Mouse (Mus musculus) limb, embryonic 15.5 days (tissue): Measurements from ENCODE around the gene Ogg1. TPM values are rescaled to one million over a fixed set of nuclear protein-coding genes. Genes with fewer than 3 reads are reported as not detected.

ENCODE experiments used
- ATAC-seq: fragments of 200-750 bp; cut with Nextera tagmentation; 2 replicates; pipeline ENCODE4 v1.8.0; 2017; ENCODE audit warnings: low read depth, moderate TSS enrichment; ENCODE audit not compliant: insufficient number of reproducible peaks, low FRiP score, low TSS enrichment
- H3K27ac ChIP-seq: fragments of 300-500 bp; sonication (generic); 2 replicates; pipeline ENCODE4 v1.5.1; 2015; ENCODE audit warnings: moderate library complexity, mild to moderate bottlenecking, inconsistent platforms
- H3K27me3 ChIP-seq: fragments of 300-500 bp; sonication (generic); 2 replicates; pipeline ENCODE4 v1.6.1; 2015; ENCODE audit warnings: inconsistent platforms
- H3K36me3 ChIP-seq: fragments of 300-500 bp; sonication (generic); 2 replicates; pipeline ENCODE4 v1.6.1; 2015; ENCODE audit warnings: inconsistent platforms
- H3K4me1 ChIP-seq: fragments of 300-500 bp; sonication (generic); 2 replicates; pipeline ENCODE4 v1.6.1; 2015; ENCODE audit warnings: inconsistent platforms
- H3K4me2 ChIP-seq: fragments of 300-500 bp; sonication (generic); 2 replicates; pipeline ENCODE4 v1.6.1; 2015; ENCODE audit warnings: mild to moderate bottlenecking, inconsistent platforms
- H3K4me3 ChIP-seq: fragments of 300-500 bp; sonication (generic); 2 replicates; pipeline ENCODE4 v1.5.1; 2015; ENCODE audit warnings: mild to moderate bottlenecking, inconsistent platforms
- H3K9ac ChIP-seq: fragments of 300-500 bp; sonication (generic); 2 replicates; pipeline ENCODE4 v1.6.1; 2015; ENCODE audit warnings: inconsistent platforms
- H3K9me3 ChIP-seq: fragments of 300-500 bp; sonication (generic); 2 replicates; pipeline ENCODE4 v1.6.1; 2016; ENCODE audit warnings: inconsistent platforms
- WGBS: fragments of 180-500 bp; shearing (Covaris S2); methylation state at CpG from one replicate; pipeline ENCODE4 v1.1.7; 2015; 5-methylcytosine and 5-hydroxymethylcytosine counted together
- polyA plus RNA-seq: library from polyadenylated mRNA; unstranded; fragments of >200 nt; fragmentation: Nextera tagmentation; extraction: Ambion mirVana; gene quantifications from 2 replicates; pipeline ENCODE4 v1.2.1, GENCODE M21; 2015

Gene Ogg1
- polyA plus RNA-seq, 1 experiment from 2014 or later = 10.6 TPM

- H3K4me3 ChIP-seq = peak within 1 kb of the TSS; percentile 100
- H3K4me2 ChIP-seq = peak within 1 kb of the TSS; percentile 77
- peak within 1 kb of the TSS; percentile 78 for H3K9ac ChIP-seq
- H3K36me3 ChIP-seq = peaks cover 56% of the 10 kb centered on the region
- peak; percentile 95 for ATAC-seq
- no peaks in the 10 kb centered on the region for H3K9me3 ChIP-seq
- under 1% methylated on average over 60 of the region's 61 CpGs for WGBS
- H3K4me1 ChIP-seq = peaks cover 14% of the 10 kb centered on the region
- no peaks in the 10 kb centered on the region for H3K27me3 ChIP-seq
- peak within 1 kb of the TSS; percentile 95 for H3K27ac ChIP-seq
Observed at GRCm38 (mm10) chr6:113377496-113378385, 51.0 kb downstream of the Ogg1 start, which contains the start of the genes Tada3 and Arpc4. Tada3 (minus strand) TSS chr6:113377883. Arpc4 (plus strand) TSS chr6:113378115.

GRCm38 (mm10) chr6:113379246-113379645 is 52.5 kb downstream of the Ogg1 start:
- 0 out of 2 replicates have a peak overlapping the region, but pooled peaks have one; percentile 78 for H3K9ac ChIP-seq
- H3K36me3 ChIP-seq = peaks cover 58% of the 10 kb centered on the region
- H3K4me3 ChIP-seq = peak overlapping the region; percentile 100
- no peaks in the 10 kb centered on the region for H3K9me3 ChIP-seq
- H3K27me3 ChIP-seq = no peaks in the 10 kb centered on the region
- peak overlapping the region; percentile 77 for H3K4me2 ChIP-seq
- peaks cover 14% of the 10 kb centered on the region for H3K4me1 ChIP-seq
- 81% methylated on average over 6 of the region's 6 CpGs for WGBS
- ATAC-seq = no peak
- no peak overlapping the region for H3K27ac ChIP-seq

- 90% methylated on average over 11 of the region's 11 CpGs for WGBS
- peaks cover 14% of the 10 kb centered on the region for H3K4me1 ChIP-seq
- ATAC-seq = no peak
Observed at GRCm38 (mm10) chr6:113380480-113380879, 53.7 kb downstream of the Ogg1 start.

GRCm38 (mm10) chr6:113384351-113384927 is 57.7 kb downstream of the Ogg1 start:
- peaks cover 3% of the 10 kb centered on the region; the same call in 1 of the 2 replicates for H3K4me1 ChIP-seq
- WGBS = 88% methylated on average over 8 of the region's 8 CpGs
- no peak overlapping the region for H3K27ac ChIP-seq
- H3K27me3 ChIP-seq = no peaks in the 10 kb centered on the region
- H3K9me3 ChIP-seq = no peaks in the 10 kb centered on the region
- no peak overlapping the region for H3K4me3 ChIP-seq
- peaks cover 89% of the 10 kb centered on the region for H3K36me3 ChIP-seq
- no peak for ATAC-seq
- no peak overlapping the region for H3K9ac ChIP-seq
- H3K4me2 ChIP-seq = no peak overlapping the region

More at GRCm38 (mm10) chr6:113380480-113380879, 53.7 kb downstream of the Ogg1 start:
- H3K9me3 ChIP-seq = no peaks in the 10 kb centered on the region
- peaks cover 59% of the 10 kb centered on the region for H3K36me3 ChIP-seq
- no peaks in the 10 kb centered on the region for H3K27me3 ChIP-seq
- no peak overlapping the region for H3K27ac ChIP-seq
- no peak overlapping the region for H3K9ac ChIP-seq
- no peak overlapping the region for H3K4me3 ChIP-seq
- no peak overlapping the region for H3K4me2 ChIP-seq

Other genes with a start within 250 kb of the Ogg1 start
- gene Setd5, start 249.6 kb upstream of the Ogg1 start, polyA plus RNA-seq = 77.3 and 79.8 TPM in 2 replicates
- 0.46 and 0.92 TPM in 2 replicates for gene Lhfpl4, start 131.6 kb upstream of the Ogg1 start, polyA plus RNA-seq
- 29.1 and 29.7 TPM in 2 replicates for gene Mtmr14, start 89.1 kb upstream of the Ogg1 start, polyA plus RNA-seq
- gene Cpne9, start 44.7 kb upstream of the Ogg1 start, polyA plus RNA-seq = 0.10 and 0.20 TPM in 2 replicates
- gene Brpf1, start 19.8 kb upstream of the Ogg1 start, polyA plus RNA-seq = 15.1 and 16.1 TPM in 2 replicates
- gene Camk1, start 17.0 kb downstream of the Ogg1 start, polyA plus RNA-seq = 91.4 and 91.7 TPM in 2 replicates
- 45.1 and 48.7 TPM in 2 replicates for gene Tada3, start 50.9 kb downstream of the Ogg1 start, polyA plus RNA-seq
- gene Arpc4, start 51.1 kb downstream of the Ogg1 start, polyA plus RNA-seq = 392 and 399 TPM in 2 replicates
- gene Ttll3, start 62.3 kb downstream of the Ogg1 start, polyA plus RNA-seq = 4.4 and 5.6 TPM in 2 replicates
- gene Rpusd3, start 92.4 kb downstream of the Ogg1 start, polyA plus RNA-seq = 20.4 and 21.3 TPM in 2 replicates
- gene Cidec, start 108.8 kb downstream of the Ogg1 start, polyA plus RNA-seq = 0.63 TPM in 1 of 2 replicates, not detected in the other
- gene Jagn1, start 115.6 kb downstream of the Ogg1 start, polyA plus RNA-seq = 85.0 and 88.5 TPM in 2 replicates
- 8.9 and 9.7 TPM in 2 replicates for gene Il17re, start 131.5 kb downstream of the Ogg1 start, polyA plus RNA-seq
- gene Il17rc, start 144.5 kb downstream of the Ogg1 start, polyA plus RNA-seq = 58.4 and 63.5 TPM in 2 replicates
- 22.1 and 27.2 TPM in 2 replicates for gene Creld1, start 156.3 kb downstream of the Ogg1 start, polyA plus RNA-seq
- 0.44 and 0.61 TPM in 2 replicates for gene Prrt3, start 175.0 kb downstream of the Ogg1 start, polyA plus RNA-seq
- gene Emc3, start 204.7 kb downstream of the Ogg1 start, polyA plus RNA-seq = 106 and 110 TPM in 2 replicates
- gene Fancd2, start 204.7 kb downstream of the Ogg1 start, polyA plus RNA-seq = 5.9 and 6.6 TPM in 2 replicates